Mouse (Mus musculus) liver, embryonic 14.5 days (tissue): ENCODE data around the gene Tmem214. TPM values are rescaled to one million over a fixed set of nuclear protein-coding genes. Genes with fewer than 3 reads are reported as not detected.

Experiments used
- ATAC-seq: fragments of 200-750 bp; cut with Nextera tagmentation; 2 replicates; pipeline ENCODE4 v1.8.0; 2017; ENCODE audit warnings: moderate number of reproducible peaks, mild to moderate bottlenecking, moderate library complexity; ENCODE audit not compliant: insufficient read depth
- DNase-seq, 3 experiments: peaks; one replicate each; pipeline ENCODE4 v3.0.0-alpha.2; 2012 to 2013; ENCODE audit warnings: low read depth in 3 of 3, low spot score in 3 of 3
- H3K27ac ChIP-seq: fragments of 300-500 bp; sonication (generic); 2 replicates; pipeline ENCODE4 v1.5.1; 2014; ENCODE audit warnings: moderate library complexity, mild to moderate bottlenecking, control low read depth, inconsistent platforms
- H3K27me3 ChIP-seq: fragments of 300-500 bp; sonication (generic); 2 replicates; pipeline ENCODE4 v1.6.1; 2014; ENCODE audit warnings: mild to moderate bottlenecking, low read length, moderate library complexity; ENCODE audit not compliant: control insufficient read depth, insufficient read depth
- H3K36me3 ChIP-seq: fragments of 300-500 bp; sonication (generic); replicated peaks from 2 replicates; pipeline ENCODE4 v1.6.1; 2014; ENCODE audit warnings: low read depth; ENCODE audit not compliant: control insufficient read depth, insufficient read depth
- H3K4me1 ChIP-seq, 2 experiments: fragments of 200-500 bp in 1 of 2; fragments of 300-500 bp in 1 of 2; sonication (generic) in 1 of 2; replicated peaks; 2 replicates each; pipeline ENCODE4 v1.6.1; 2012 to 2014; ENCODE audit warnings: antibody characterized with exemption in 1 of 2, inconsistent platforms in 1 of 2, low read length in 1 of 2; ENCODE audit not compliant: control insufficient read depth in 2 of 2, insufficient read depth in 2 of 2
- H3K4me2 ChIP-seq: fragments of 300-500 bp; sonication (generic); 2 replicates; pipeline ENCODE4 v1.6.1; 2014; ENCODE audit warnings: low read depth, mild to moderate bottlenecking, control low read depth, moderate library complexity
- H3K4me3 ChIP-seq, 2 experiments: fragments of 200-500 bp in 1 of 2; fragments of 300-500 bp in 1 of 2; sonication (generic) in 1 of 2; 2 replicates each; pipeline ENCODE4 v1.5.1; 2012 to 2014; ENCODE audit warnings: low read depth in 2 of 2, low read length in 2 of 2, mild to moderate bottlenecking in 2 of 2, control low read depth in 1 of 2, inconsistent platforms in 1 of 2, moderate library complexity in 1 of 2; ENCODE audit not compliant: insufficient read depth in 1 of 2
- H3K9ac ChIP-seq: fragments of 300-500 bp; sonication (generic); replicated peaks from 2 replicates; pipeline ENCODE4 v1.6.1; 2014; ENCODE audit warnings: mild to moderate bottlenecking, control low read depth, moderate library complexity
- H3K9me3 ChIP-seq: fragments of 300-500 bp; sonication (generic); 2 replicates; pipeline ENCODE4 v1.6.1; 2016; ENCODE audit warnings: low read length, mixed read lengths; ENCODE audit not compliant: control insufficient read depth
- CTCF ChIP-seq: IDR thresholded peaks from 2 replicates; pipeline ENCODE4 v1.5.1; 2016; ENCODE audit warnings: antibody characterized with exemption, low read depth, control low read depth
- EP300 ChIP-seq: IDR thresholded peaks from 2 replicates; pipeline ENCODE4 v1.6.1; 2016; ENCODE audit warnings: antibody characterized with exemption, low read depth
- WGBS: fragments of 180-500 bp; shearing (Covaris S2); extraction: QIAGEN DNeasy Blood & Tissue Kit; methylation state at CpG from one replicate; pipeline ENCODE4 v1.1.7; 2014; ENCODE audit not compliant: insufficient replicate concordance; 5-methylcytosine and 5-hydroxymethylcytosine counted together
- polyA plus RNA-seq, 2 experiments: library from polyadenylated mRNA; depleted of rRNA in 1 of 2; stranded (reverse) in 1 of 2; unstranded in 1 of 2; fragments of >200 nt; fragmentation: Nextera tagmentation in 1 of 2; extraction: Ambion mirVana in 1 of 2; gene quantifications; 2 replicates each; pipeline versions ENCODE4 v1.2.1 to v1.2.3; 2012 to 2014

Tmem214 gene
- polyA plus RNA-seq, 2 experiments = 21.8 to 25.0 TPM

DNA sequence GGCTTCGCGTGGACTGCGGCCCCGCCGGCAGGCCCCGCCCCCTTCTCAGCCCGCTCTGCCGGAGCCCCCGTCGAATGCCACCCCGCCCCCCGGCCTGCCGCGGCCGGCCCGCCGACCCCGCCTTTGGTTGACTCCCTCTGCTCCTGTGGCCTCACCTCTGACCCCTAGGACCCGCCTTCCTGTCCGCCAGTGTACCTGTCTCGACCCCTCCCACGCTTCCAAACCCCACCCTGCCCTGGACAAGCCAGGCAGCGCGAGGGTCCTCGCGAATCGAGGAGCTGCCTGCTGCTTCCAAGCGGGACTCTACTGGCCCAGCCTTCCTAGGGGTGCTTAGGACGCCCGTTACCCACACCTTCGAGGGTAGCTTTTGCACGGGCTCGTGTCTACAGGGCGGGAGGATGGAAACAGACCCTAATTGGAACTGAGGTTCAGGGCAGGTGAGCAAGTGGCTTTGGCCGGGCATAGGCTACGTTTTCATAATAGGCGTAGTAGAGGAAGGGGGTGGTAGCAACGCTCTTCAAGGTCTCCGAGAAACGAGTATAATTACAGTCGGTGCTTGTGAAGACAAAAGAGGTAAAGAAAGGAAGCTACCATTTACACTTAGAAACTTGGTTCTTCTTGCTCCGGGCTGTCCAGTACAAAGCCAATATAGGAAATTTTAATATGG is 21.4 kb downstream of the Tmem214 start:
- peak overlapping the region; percentile 67 for H3K4me2 ChIP-seq
- DNase-seq (no peak), ATAC-seq (peak; percentile 16)
- no peak for TF ChIP-seq EP300
- TF ChIP-seq CTCF = no peak
- H3K9ac ChIP-seq = peak overlapping the region; percentile 78
- H3K4me3 ChIP-seq = peak overlapping the region; percentile 84 to 94
- H3K27ac ChIP-seq = peak overlapping the region; percentile 33
- H3K27me3 ChIP-seq = no peaks in the 10 kb centered on the region
- peaks cover 1% of the 10 kb centered on the region; the same call in 1 of the 2 replicates for H3K36me3 ChIP-seq
- H3K9me3 ChIP-seq = no peaks in the 10 kb centered on the region
- peaks cover 6 to 18% of the 10 kb centered on the region in 2 experiments; a peak in 3 of 4 replicates for H3K4me1 ChIP-seq
- WGBS = 1% methylated on average over 38 of the region's 42 CpGs

DNA sequence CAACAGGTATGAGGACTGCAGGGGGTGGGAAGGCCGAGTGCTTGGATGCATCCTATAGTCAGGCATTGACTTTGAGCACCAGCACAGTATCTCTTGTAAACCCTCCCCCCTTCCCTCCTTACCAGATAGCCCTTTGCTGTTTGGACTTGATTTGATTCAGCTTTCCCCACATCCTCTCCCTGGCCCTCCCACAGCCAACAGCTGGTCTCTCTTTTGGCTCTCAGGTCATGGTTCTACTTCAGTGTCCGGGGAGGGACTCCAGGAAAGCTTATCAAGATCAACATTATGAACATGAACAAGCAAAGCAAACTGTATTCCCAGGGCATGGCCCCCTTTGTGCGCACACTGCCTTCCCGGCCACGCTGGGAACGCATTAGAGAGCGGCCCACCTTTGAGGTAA is 22.6 kb downstream of the Tmem214 start:
- H3K4me3 ChIP-seq = peak overlapping the region in 1 of 2 experiments; percentile 84; a peak in 2 of 4 replicates
- ATAC-seq = no peak
- H3K9ac ChIP-seq = no peak overlapping the region
- no peak for TF ChIP-seq CTCF
- no peak for TF ChIP-seq EP300
- no peaks in the 10 kb centered on the region for H3K9me3 ChIP-seq
- H3K4me1 ChIP-seq = peaks cover 6 to 17% of the 10 kb centered on the region in 2 experiments; a peak in 3 of 4 replicates
- peaks cover 2% of the 10 kb centered on the region for H3K36me3 ChIP-seq
- peak overlapping the region; percentile 67 for H3K4me2 ChIP-seq
- DNase-seq = no peak
- no peaks in the 10 kb centered on the region for H3K27me3 ChIP-seq
- H3K27ac ChIP-seq = no peak overlapping the region
- 74% methylated on average over 7 of the region's 7 CpGs for WGBS

DNA sequence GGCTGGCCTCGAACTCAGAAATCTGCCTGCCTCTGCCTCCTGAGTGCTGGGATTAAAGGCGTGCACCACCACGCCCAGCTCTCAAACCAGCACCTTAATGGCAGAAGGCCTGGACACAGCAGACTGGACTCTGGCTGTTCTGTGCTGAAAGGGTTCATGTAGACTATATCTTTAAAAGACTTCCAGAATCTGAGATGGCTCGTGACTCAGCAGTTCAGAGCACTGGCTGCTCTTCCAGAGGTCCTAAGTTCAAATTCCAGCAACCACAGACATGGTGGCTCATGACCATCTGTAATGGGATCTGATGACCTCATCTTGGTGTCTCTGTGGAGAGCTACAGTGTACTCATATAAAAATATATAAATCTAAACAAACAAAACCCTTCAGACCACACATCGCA is 34.0 kb downstream of the Tmem214 start:
- no peak overlapping the region for H3K9ac ChIP-seq
- no peak for ATAC-seq
- H3K4me3 ChIP-seq = no peak overlapping the region
- no peaks in the 10 kb centered on the region for H3K9me3 ChIP-seq
- TF ChIP-seq EP300 (no peak), CTCF (no peak)
- no peak overlapping the region for H3K4me2 ChIP-seq
- 79% methylated on average over 5 of the region's 5 CpGs for WGBS
- H3K27me3 ChIP-seq = no peaks in the 10 kb centered on the region
- H3K36me3 ChIP-seq = peaks cover 29% of the 10 kb centered on the region
- peaks cover 2 to 3% of the 10 kb centered on the region in 2 experiments for H3K4me1 ChIP-seq
- DNase-seq = no peak
- H3K27ac ChIP-seq = no peak overlapping the region

DNA sequence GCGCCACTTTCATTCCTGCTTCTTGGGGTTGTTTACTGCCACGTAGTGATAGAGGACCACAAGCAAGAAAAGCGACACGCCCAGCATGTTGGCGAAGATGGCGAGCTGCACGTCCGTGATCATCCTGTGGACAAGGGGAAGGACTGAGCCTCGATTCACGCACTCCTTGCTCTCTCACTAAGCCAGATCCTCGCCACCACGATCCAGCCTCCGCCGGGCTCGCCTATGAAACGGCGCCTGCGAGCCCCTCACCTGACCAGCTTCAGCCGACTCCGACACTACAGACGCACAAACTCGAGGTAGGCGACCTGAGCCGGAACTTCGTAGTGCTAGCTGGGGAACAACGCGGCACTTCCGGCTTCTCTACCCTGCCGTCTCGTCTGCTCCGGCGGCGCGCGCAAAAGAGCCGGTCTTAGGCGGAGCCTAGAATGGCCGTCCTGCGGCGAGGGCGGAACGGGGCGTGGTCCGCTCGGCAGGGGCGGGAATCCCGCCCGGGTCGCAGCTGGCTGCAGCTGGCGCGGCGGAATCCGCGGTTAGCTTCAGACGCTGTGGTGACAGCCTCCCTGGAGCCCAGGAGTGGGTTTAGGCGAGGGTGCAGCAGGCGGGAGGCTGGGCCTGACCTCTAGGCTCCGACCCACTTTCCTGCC is 39.7 kb downstream of the Tmem214 start, which contains the start of gene Ost4:
TSS of gene Ost4 (minus strand) at position 376 of the 647 bp plus-strand sequence.
- peaks cover 7 to 37% of the 10 kb centered on the region in 2 experiments for H3K4me1 ChIP-seq
- H3K4me2 ChIP-seq = peak within 1 kb of the TSS; percentile 97
- peak within 1 kb of the TSS; percentile 79 for H3K9ac ChIP-seq
- peak; percentile 93 to 94 (median 93) for DNase-seq
- TF ChIP-seq EP300 = peak; percentile 21; the same call in 1 of the 2 replicates
- TF ChIP-seq CTCF = 0 out of 2 replicates have a peak, but pooled peaks have one; percentile 8
- under 1% methylated on average over 58 of the region's 58 CpGs for WGBS
- H3K4me3 ChIP-seq = peak within 1 kb of the TSS; percentile 72 to 78
- H3K27ac ChIP-seq = peak within 1 kb of the TSS; percentile 83
- H3K27me3 ChIP-seq = no peaks in the 10 kb centered on the region
- no peaks in the 10 kb centered on the region for H3K9me3 ChIP-seq
- peak; percentile 97 for ATAC-seq
- H3K36me3 ChIP-seq = peaks cover 29% of the 10 kb centered on the region
